Mouse (Mus musculus): ENCODE results near the gene Mageb18. TPM values are rescaled to one million over a fixed set of nuclear protein-coding genes. Genes with fewer than 3 reads are reported as not detected.
"Not testable (repeated sequence)": the region's sequence is repeated elsewhere in the genome, so short reads cannot be mapped to it uniquely, and the experiment has no call there.

Gene Mageb18
- 0.05 TPM for polyA plus RNA-seq (2012; fragmentation: generic; extraction: Trizol)
- long read RNA-seq, experiment 1 = 0 reads
- long read RNA-seq, experiment 2 = 0 reads

- Histone ChIP-seq H3K79me3 (ENCODE audit: low read depth) (no peaks in the 10 kb centered on the region), H3K4me3 (ENCODE audit: insufficient read depth, poor library complexity, severe bottlenecking) (no peak within 1 kb of the TSS), H3K36me3 (ENCODE audit: control insufficient read depth, insufficient read depth) (no peaks in the 10 kb centered on the region), H3ac (ENCODE audit: control insufficient read depth, insufficient read length, low read depth) (no peak within 1 kb of the TSS), H3K27me3 (ENCODE audit: control insufficient read depth, insufficient read depth, insufficient read length) (no peaks in the 10 kb centered on the region), H3K79me2 (ENCODE audit: control insufficient read depth, insufficient read depth) (no peaks in the 10 kb centered on the region)
- no peak for TF ChIP-seq CTCF (IDR thresholded peaks at IDR 0.05; ENCODE audit: control insufficient read depth, insufficient read depth, insufficient read length)
- no peak for TF ChIP-seq FOSL1 (IDR thresholded peaks at IDR 0.05; ENCODE audit: insufficient read depth, low read length, poor library complexity, severe bottlenecking)
- TF ChIP-seq USF1 (IDR thresholded peaks at IDR 0.05; ENCODE audit: low read depth) = no peak
- TF ChIP-seq MAX (IDR thresholded peaks at IDR 0.05) = no peak
- no peak for TF ChIP-seq MYOG (IDR thresholded peaks at IDR 0.05; ENCODE audit: control insufficient read depth, extremely low read depth, insufficient read length)
- TF ChIP-seq MYOD1 (IDR thresholded peaks at IDR 0.05; ENCODE audit: control insufficient read depth, insufficient read length, low read depth) = no peak
- no peak for TF ChIP-seq CEBPB (IDR thresholded peaks at IDR 0.05; ENCODE audit: low read depth)
Observed at GRCm38 (mm10) chrX:92599472-92599871, at the start of gene Mageb18. Gene Mageb18, minus strand, starts transcription at chrX:92599572.

GRCm38 (mm10) chrX:92612788-92613187, 13.4 kb upstream of the Mageb18 start:
- Histone ChIP-seq H3K27me3 (ENCODE audit: control insufficient read depth, insufficient read depth, insufficient read length) (no peaks in the 10 kb centered on the region), H3K4me3 (ENCODE audit: insufficient read depth, poor library complexity, severe bottlenecking) (no peak overlapping the region), H3K79me2 (ENCODE audit: control insufficient read depth, insufficient read depth) (no peaks in the 10 kb centered on the region), H3K79me3 (ENCODE audit: low read depth) (no peaks in the 10 kb centered on the region), H3K36me3 (ENCODE audit: control insufficient read depth, insufficient read depth) (no peaks in the 10 kb centered on the region), H3ac (ENCODE audit: control insufficient read depth, insufficient read length, low read depth) (no peak overlapping the region)
- TF ChIP-seq CTCF (IDR thresholded peaks at IDR 0.05; ENCODE audit: control insufficient read depth, insufficient read depth, insufficient read length) (no peak), USF1 (IDR thresholded peaks at IDR 0.05; ENCODE audit: low read depth) (no peak), FOSL1 (IDR thresholded peaks at IDR 0.05; ENCODE audit: insufficient read depth, low read length, poor library complexity, severe bottlenecking) (no peak), MAX (IDR thresholded peaks at IDR 0.05) (no peak), MYOG (IDR thresholded peaks at IDR 0.05; ENCODE audit: control insufficient read depth, extremely low read depth, insufficient read length) (no peak), CEBPB (IDR thresholded peaks at IDR 0.05; ENCODE audit: low read depth) (no peak)

- TF ChIP-seq CTCF (IDR thresholded peaks at IDR 0.05; ENCODE audit: control insufficient read depth, insufficient read depth, insufficient read length) (no peak), MYOD1 (IDR thresholded peaks at IDR 0.05; ENCODE audit: control insufficient read depth, insufficient read length, low read depth) (no peak), MYOG (IDR thresholded peaks at IDR 0.05; ENCODE audit: control insufficient read depth, extremely low read depth, insufficient read length) (no peak), MAX (IDR thresholded peaks at IDR 0.05) (no peak), FOSL1 (IDR thresholded peaks at IDR 0.05; ENCODE audit: insufficient read depth, low read length, poor library complexity, severe bottlenecking) (no peak), CEBPB (IDR thresholded peaks at IDR 0.05; ENCODE audit: low read depth) (no peak), USF1 (IDR thresholded peaks at IDR 0.05; ENCODE audit: low read depth) (no peak)
- H3K27me3 ChIP-seq (ENCODE audit: control insufficient read depth, insufficient read depth, insufficient read length) = no peaks in the 10 kb centered on the region
- H3K4me3 ChIP-seq (ENCODE audit: insufficient read depth, poor library complexity, severe bottlenecking) = no peak overlapping the region
- no peaks in the 10 kb centered on the region for H3K36me3 ChIP-seq (ENCODE audit: control insufficient read depth, insufficient read depth)
- H3K79me3 ChIP-seq (ENCODE audit: low read depth) = no peaks in the 10 kb centered on the region
- no peak overlapping the region for H3ac ChIP-seq (ENCODE audit: control insufficient read depth, insufficient read length, low read depth)
- no peaks in the 10 kb centered on the region for H3K79me2 ChIP-seq (ENCODE audit: control insufficient read depth, insufficient read depth)
Observed at GRCm38 (mm10) chrX:92610466-92610865, 11.1 kb upstream of the Mageb18 start.

GRCm38 (mm10) chrX:92597324-92597723, 2.0 kb downstream of the Mageb18 start:
- Histone ChIP-seq H3K4me3 (ENCODE audit: insufficient read depth, poor library complexity, severe bottlenecking) (no peak overlapping the region), H3K27me3 (ENCODE audit: control insufficient read depth, insufficient read depth, insufficient read length) (no peaks in the 10 kb centered on the region), H3K36me3 (ENCODE audit: control insufficient read depth, insufficient read depth) (no peaks in the 10 kb centered on the region), H3K79me3 (ENCODE audit: low read depth) (no peaks in the 10 kb centered on the region), H3K79me2 (ENCODE audit: control insufficient read depth, insufficient read depth) (no peaks in the 10 kb centered on the region), H3ac (ENCODE audit: control insufficient read depth, insufficient read length, low read depth) (no peak overlapping the region)
- TF ChIP-seq FOSL1 (IDR thresholded peaks at IDR 0.05; ENCODE audit: insufficient read depth, low read length, poor library complexity, severe bottlenecking) (no peak), MAX (IDR thresholded peaks at IDR 0.05) (no peak), USF1 (IDR thresholded peaks at IDR 0.05; ENCODE audit: low read depth) (no peak), MYOG (IDR thresholded peaks at IDR 0.05; ENCODE audit: control insufficient read depth, extremely low read depth, insufficient read length) (no peak), CTCF (IDR thresholded peaks at IDR 0.05; ENCODE audit: control insufficient read depth, insufficient read depth, insufficient read length) (no peak), CEBPB (IDR thresholded peaks at IDR 0.05; ENCODE audit: low read depth) (no peak), MYOD1 (IDR thresholded peaks at IDR 0.05; ENCODE audit: control insufficient read depth, insufficient read length, low read depth) (no peak)

GRCm38 (mm10) chrX:92527826-92528225, 71.5 kb downstream of the Mageb18 start:
- no peak overlapping the region for H3K4me3 ChIP-seq (ENCODE audit: insufficient read depth, poor library complexity, severe bottlenecking)
- H3K27me3 ChIP-seq (ENCODE audit: control insufficient read depth, insufficient read depth, insufficient read length) = no peaks in the 10 kb centered on the region
- no peak for TF ChIP-seq USF1 (IDR thresholded peaks at IDR 0.05; ENCODE audit: low read depth)
- no peak for TF ChIP-seq CTCF (IDR thresholded peaks at IDR 0.05; ENCODE audit: control insufficient read depth, insufficient read depth, insufficient read length)

GRCm38 (mm10) chrX:92498254-92498653, 101.1 kb downstream of the Mageb18 start:
- Histone ChIP-seq H3K27me3 (ENCODE audit: control insufficient read depth, insufficient read depth, insufficient read length) (no peaks in the 10 kb centered on the region), H3K79me3 (ENCODE audit: low read depth) (no peaks in the 10 kb centered on the region), H3K4me3 (ENCODE audit: insufficient read depth, poor library complexity, severe bottlenecking) (no peak overlapping the region), H3K36me3 (ENCODE audit: control insufficient read depth, insufficient read depth) (no peaks in the 10 kb centered on the region), H3K79me2 (ENCODE audit: control insufficient read depth, insufficient read depth) (no peaks in the 10 kb centered on the region), H3ac (ENCODE audit: control insufficient read depth, insufficient read length, low read depth) (no peak overlapping the region)
- TF ChIP-seq FOSL1 (IDR thresholded peaks at IDR 0.05; ENCODE audit: insufficient read depth, low read length, poor library complexity, severe bottlenecking) = no peak
- no peak for TF ChIP-seq CTCF (IDR thresholded peaks at IDR 0.05; ENCODE audit: control insufficient read depth, insufficient read depth, insufficient read length)
- no peak for TF ChIP-seq CEBPB (IDR thresholded peaks at IDR 0.05; ENCODE audit: low read depth)
- no peak for TF ChIP-seq MYOD1 (IDR thresholded peaks at IDR 0.05; ENCODE audit: control insufficient read depth, insufficient read length, low read depth)
- TF ChIP-seq MAX (IDR thresholded peaks at IDR 0.05) = no peak

More at GRCm38 (mm10) chrX:92527826-92528225, 71.5 kb downstream of the Mageb18 start:
- H3K79me3 ChIP-seq (ENCODE audit: low read depth) = no peaks in the 10 kb centered on the region
- H3ac ChIP-seq (ENCODE audit: control insufficient read depth, insufficient read length, low read depth) = no peak overlapping the region
- H3K36me3 ChIP-seq (ENCODE audit: control insufficient read depth, insufficient read depth) = no peaks in the 10 kb centered on the region
- H3K79me2 ChIP-seq (ENCODE audit: control insufficient read depth, insufficient read depth) = no peaks in the 10 kb centered on the region

- H3ac ChIP-seq (ENCODE audit: control insufficient read depth, insufficient read length, low read depth); H3K79me3 ChIP-seq (ENCODE audit: low read depth); H3K36me3 ChIP-seq (ENCODE audit: control insufficient read depth, insufficient read depth); H3K79me2 ChIP-seq (ENCODE audit: control insufficient read depth, insufficient read depth); H3K27me3 ChIP-seq (ENCODE audit: control insufficient read depth, insufficient read depth, insufficient read length); H3K4me3 ChIP-seq (ENCODE audit: insufficient read depth, poor library complexity, severe bottlenecking): not testable (repeated sequence)
Observed at GRCm38 (mm10) chrX:92489649-92490048, 109.7 kb downstream of the Mageb18 start, which contains the start of gene Gm5941. Gene Gm5941, plus strand, starts transcription at chrX:92489949.

All from C2C12 (cell line).